Mouse (Mus musculus): ENCODE results near the gene Bbs4. TPM values are rescaled to one million over a fixed set of nuclear protein-coding genes. Genes with fewer than 3 reads are reported as not detected.

Bbs4 gene
- total RNA-seq, 2 experiments from 2014 or later: 3.0 to 3.6 TPM

Other genes starting within 250 kb of the Bbs4 start
- 10 to 100 TPM; 11.4 to 12.8 TPM for gene Adpgk, start 62.0 kb downstream of the Bbs4 start, total RNA-seq (2021)
- gene Arih1, start 133.1 kb upstream of the Bbs4 start, total RNA-seq (2021): 10 to 100 TPM; 77.7 to 82.2 TPM
- 10 to 100 TPM; 21.2 to 22.4 TPM for gene Hexa, start 186.0 kb upstream of the Bbs4 start, total RNA-seq (2021)
- gene Tmem202, start 186.3 kb upstream of the Bbs4 start, total RNA-seq (2021): under 1 TPM; 0.42 to 0.43 TPM
- gene Celf6, start 224.4 kb upstream of the Bbs4 start, total RNA-seq (2021): not detected

Measured in gastrocnemius, postnatal 14 days (tissue).